Mouse (Mus musculus) limb, embryonic 14.5 days (tissue): Measurements from ENCODE around the gene Gm17387. TPM values are rescaled to one million over a fixed set of nuclear protein-coding genes. Genes with fewer than 3 reads are reported as not detected.

Source experiments
- ATAC-seq: fragments of 200-750 bp; cut with Nextera tagmentation; 2 replicates; pipeline ENCODE4 v1.8.0; 2017; ENCODE audit warnings: low read depth, moderate number of reproducible peaks, moderate TSS enrichment; ENCODE audit not compliant: low FRiP score
- DNase-seq: peaks from one replicate; pipeline ENCODE4 v3.0.0-alpha.2; 2015; ENCODE audit warnings: low spot score
- H3K27ac ChIP-seq: fragments of 300-500 bp; sonication (generic); replicated peaks from 2 replicates; pipeline ENCODE4 v1.5.1; 2014; ENCODE audit warnings: low read depth, mild to moderate bottlenecking, low read length, moderate library complexity, mixed read lengths
- H3K27me3 ChIP-seq: fragments of 300-500 bp; sonication (generic); 2 replicates; pipeline ENCODE4 v1.6.1; 2014; ENCODE audit warnings: low read length, mixed read lengths; ENCODE audit not compliant: control insufficient read depth, insufficient read depth
- H3K36me3 ChIP-seq: fragments of 300-500 bp; sonication (generic); 2 replicates; pipeline ENCODE4 v1.6.1; 2014; ENCODE audit warnings: mild to moderate bottlenecking, low read length, moderate library complexity, mixed read lengths; ENCODE audit not compliant: control insufficient read depth, insufficient read depth
- H3K4me1 ChIP-seq: fragments of 300-500 bp; sonication (generic); 2 replicates; pipeline ENCODE4 v1.6.1; 2014; ENCODE audit warnings: antibody characterized with exemption, low read length, mixed read lengths; ENCODE audit not compliant: control insufficient read depth, insufficient read depth
- H3K4me2 ChIP-seq: fragments of 300-500 bp; sonication (generic); replicated peaks from 2 replicates; pipeline ENCODE4 v1.6.1; 2014; ENCODE audit warnings: low read depth, mild to moderate bottlenecking, low read length, moderate library complexity; ENCODE audit not compliant: severe bottlenecking
- H3K4me3 ChIP-seq: fragments of 300-500 bp; sonication (generic); replicated peaks from 2 replicates; pipeline ENCODE4 v1.5.1; 2014; ENCODE audit warnings: low read length
- H3K9ac ChIP-seq: fragments of 300-500 bp; sonication (generic); 2 replicates; pipeline ENCODE4 v1.6.1; 2014; ENCODE audit warnings: mild to moderate bottlenecking, low read depth, low read length, moderate library complexity; ENCODE audit not compliant: severe bottlenecking
- H3K9me3 ChIP-seq: fragments of 300-500 bp; sonication (generic); 2 replicates; pipeline ENCODE4 v1.6.1; 2016; ENCODE audit warnings: low read length; ENCODE audit not compliant: control insufficient read depth
- POLR2A ChIP-seq: fragments of 200-500 bp; IDR thresholded peaks from 2 replicates; pipeline ENCODE4 v1.8.0; 2012; ENCODE audit warnings: inconsistent platforms, mild to moderate bottlenecking, moderate library complexity, borderline replicate concordance; ENCODE audit not compliant: insufficient read depth, insufficient read length; ENCODE audit errors: extremely low read depth
- WGBS: fragments of 180-500 bp; shearing (Covaris S2); extraction: QIAGEN DNeasy Blood & Tissue Kit; methylation state at CpG from one replicate; pipeline ENCODE4 v1.1.7; 2014; 5-methylcytosine and 5-hydroxymethylcytosine counted together
- polyA plus RNA-seq, 2 experiments: library from polyadenylated mRNA; depleted of rRNA in 1 of 2; stranded (reverse) in 1 of 2; unstranded in 1 of 2; fragments of >200 nt; fragmentation: Nextera tagmentation in 1 of 2; extraction: Ambion mirVana in 1 of 2; gene quantifications; 2 replicates each; pipeline versions ENCODE4 v1.2.1 to v1.2.3; 2012 to 2014

Gene Gm17387
- polyA plus RNA-seq, 2 experiments = not detected

- Histone ChIP-seq H3K27me3 (no peaks in the 10 kb centered on the region), H3K9me3 (no peaks in the 10 kb centered on the region), H3K36me3 (no peaks in the 10 kb centered on the region), H3K4me2 (no peak overlapping the region), H3K9ac (no peak overlapping the region), H3K4me3 (no peak overlapping the region), H3K4me1 (peaks cover 8% of the 10 kb centered on the region), H3K27ac (no peak overlapping the region)
- no peak for TF ChIP-seq POLR2A
- DNase-seq (no peak), ATAC-seq (no peak)
- 60% methylated on average over 6 of the region's 6 CpGs for WGBS
Measured at GRCm38 (mm10) chr7:140990185-140990584, 38.7 kb upstream of the Gm17387 start.

- TF ChIP-seq POLR2A = no peak
- Histone ChIP-seq H3K9me3 (no peaks in the 10 kb centered on the region), H3K36me3 (no peaks in the 10 kb centered on the region), H3K27ac (no peak overlapping the region), H3K27me3 (no peaks in the 10 kb centered on the region), H3K9ac (no peak overlapping the region), H3K4me3 (no peak overlapping the region), H3K4me2 (no peak overlapping the region), H3K4me1 (peaks cover 8% of the 10 kb centered on the region)
- WGBS = 38% methylated on average over 5 of the region's 5 CpGs
- DNase-seq (no peak), ATAC-seq (no peak)
Measured at GRCm38 (mm10) chr7:140990622-140991021, 38.3 kb upstream of the Gm17387 start.

- no peak overlapping the region for H3K27ac ChIP-seq
- peaks cover 8% of the 10 kb centered on the region for H3K4me1 ChIP-seq
- H3K36me3 ChIP-seq = no peaks in the 10 kb centered on the region
- 89% methylated on average over 14 of the region's 14 CpGs for WGBS
- H3K4me2 ChIP-seq = no peak overlapping the region
- ATAC-seq (no peak), DNase-seq (no peak)
- no peaks in the 10 kb centered on the region for H3K9me3 ChIP-seq
- no peak overlapping the region for H3K4me3 ChIP-seq
- TF ChIP-seq POLR2A = no peak
- H3K9ac ChIP-seq = no peak overlapping the region
- H3K27me3 ChIP-seq = no peaks in the 10 kb centered on the region
Measured at GRCm38 (mm10) chr7:140991117-140991689, 37.7 kb upstream of the Gm17387 start.

GRCm38 (mm10) chr7:140997817-140998216 lies 31.1 kb upstream of the Gm17387 start:
- Histone ChIP-seq H3K27ac (no peak overlapping the region), H3K9me3 (no peaks in the 10 kb centered on the region), H3K4me3 (no peak overlapping the region), H3K4me2 (no peak overlapping the region), H3K36me3 (no peaks in the 10 kb centered on the region), H3K4me1 (no peaks in the 10 kb centered on the region), H3K27me3 (no peaks in the 10 kb centered on the region), H3K9ac (no peak overlapping the region)
- 75% methylated on average over 1 of the region's 1 CpGs for WGBS
- ATAC-seq (no peak), DNase-seq (no peak)
- no peak for TF ChIP-seq POLR2A

DNA sequence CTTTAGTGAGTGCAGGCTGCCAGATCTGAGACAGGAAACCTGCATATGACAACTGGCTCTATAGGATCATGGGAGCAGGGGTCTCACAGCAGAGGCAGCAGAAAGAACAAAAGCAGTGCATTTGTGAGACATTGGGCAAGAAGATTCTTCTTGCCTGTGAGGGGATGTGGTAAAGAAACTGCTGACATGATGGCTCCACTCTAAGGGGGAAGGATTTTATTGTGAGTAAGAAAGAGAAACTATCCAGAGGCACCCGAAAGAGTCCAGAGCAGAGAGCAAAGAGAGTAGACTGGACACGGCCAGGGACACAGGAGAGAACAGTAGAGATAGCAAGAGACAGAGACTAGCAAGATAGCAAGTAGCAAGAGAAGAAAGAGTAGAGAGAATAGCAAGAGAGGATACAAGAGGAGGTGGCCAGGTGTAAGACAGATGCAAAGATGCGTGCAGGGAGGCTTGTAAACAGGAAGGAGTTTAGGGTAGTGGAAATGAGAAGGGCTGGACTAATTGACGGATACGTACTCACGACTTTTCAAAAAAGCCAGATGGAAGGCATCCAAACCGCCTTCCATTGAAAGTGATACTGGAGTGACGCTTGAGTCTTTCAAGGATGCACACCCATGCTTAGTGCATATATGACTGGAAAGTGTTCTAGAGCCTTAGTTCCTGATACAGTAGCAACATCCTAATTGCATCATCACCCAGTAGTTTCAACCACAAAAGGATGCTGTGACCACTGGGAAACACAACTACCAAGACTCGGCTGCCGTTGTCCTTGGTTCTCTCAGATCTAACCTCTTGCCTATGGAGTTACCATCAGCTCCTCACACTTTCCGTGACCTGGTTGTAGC lies 29.9 kb upstream of the Gm17387 start:
- Histone ChIP-seq H3K27ac (no peak overlapping the region), H3K27me3 (no peaks in the 10 kb centered on the region), H3K9me3 (no peaks in the 10 kb centered on the region), H3K4me3 (no peak overlapping the region), H3K4me1 (no peaks in the 10 kb centered on the region), H3K36me3 (no peaks in the 10 kb centered on the region), H3K4me2 (no peak overlapping the region), H3K9ac (no peak overlapping the region)
- TF ChIP-seq POLR2A = no peak
- 82% methylated on average over 11 of the region's 11 CpGs for WGBS
- ATAC-seq (no peak), DNase-seq (no peak)
